Mouse (Mus musculus) olfactory bulb, adult 2 months (tissue): ENCODE results near the gene Mfrp.

ENCODE experiments used
- CTCF ChIP-seq: fragments of 200-500 bp; IDR thresholded peaks from 2 replicates; pipeline ENCODE4 v1.5.1; 2012; ENCODE audit warnings: low read depth, mild to moderate bottlenecking, low read length, moderate library complexity; ENCODE audit not compliant: insufficient read depth
- POLR2A ChIP-seq: fragments of 200-500 bp; IDR thresholded peaks from 2 replicates; pipeline ENCODE4 v1.6.1; 2012; ENCODE audit warnings: mild to moderate bottlenecking, low read depth, low read length, moderate library complexity; ENCODE audit not compliant: insufficient read depth

DNA sequence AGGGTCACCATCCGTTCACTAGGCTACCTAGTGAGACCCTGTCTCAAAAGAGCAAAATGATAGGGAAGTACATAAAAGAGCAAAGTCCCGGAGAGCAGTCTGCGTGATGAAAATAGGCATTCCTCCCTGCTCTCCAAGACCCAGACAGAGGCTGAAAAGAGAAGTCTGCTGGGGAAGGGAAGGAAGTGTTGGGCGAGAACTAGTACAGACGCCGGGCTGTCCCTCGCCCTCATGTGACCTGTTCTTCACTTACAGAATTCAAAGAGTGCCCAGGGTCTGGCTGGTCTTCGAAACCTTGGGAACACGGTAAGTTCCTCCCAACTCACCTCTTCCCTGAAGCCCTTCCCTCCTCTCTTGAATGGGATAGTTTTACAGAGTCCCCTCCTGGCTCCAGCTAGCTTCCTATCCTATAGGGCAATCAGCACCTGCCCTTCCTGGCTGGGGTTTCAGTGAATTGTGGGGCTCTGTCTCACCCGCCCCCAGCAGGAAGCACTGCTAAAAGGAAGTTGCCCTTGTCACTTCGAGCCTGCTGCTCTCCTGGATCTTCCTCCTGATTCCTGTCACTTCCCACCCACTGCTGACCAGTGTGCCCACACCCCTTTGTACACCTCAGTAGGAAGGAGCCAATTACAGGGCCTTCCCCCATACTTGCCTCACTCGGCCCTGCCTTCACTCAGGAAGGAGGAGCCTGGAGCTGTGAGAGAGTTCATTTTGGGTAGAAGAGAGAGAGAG is 12.5 kb upstream of the Mfrp start:
- TF ChIP-seq CTCF (no peak), POLR2A (no peak)
